Mouse (Mus musculus) heart, postnatal 36 days (tissue): ENCODE data around the gene Ren1. TPM values are rescaled to one million over a fixed set of nuclear protein-coding genes. Genes with fewer than 3 reads are reported as not detected.

Experiments used
- DNase-seq, 2 experiments: peaks; one replicate each; pipeline ENCODE4 v3.0.0; 2021 to 2022
- intact Hi-C: fragments of 180-260 bp; cut with DNase I; formaldehyde crosslinking; loops from one replicate; pipeline ENCODE4 v1.15.1; 2025
- total RNA-seq, 2 experiments: library from RNA; stranded (reverse); gene quantifications; 2 replicates each; pipeline ENCODE4 v1.2.3; 2021

Gene Ren1
- total RNA-seq, 2 experiments from 2014 or later, result 0.22 TPM; not detected in 1

DNA sequence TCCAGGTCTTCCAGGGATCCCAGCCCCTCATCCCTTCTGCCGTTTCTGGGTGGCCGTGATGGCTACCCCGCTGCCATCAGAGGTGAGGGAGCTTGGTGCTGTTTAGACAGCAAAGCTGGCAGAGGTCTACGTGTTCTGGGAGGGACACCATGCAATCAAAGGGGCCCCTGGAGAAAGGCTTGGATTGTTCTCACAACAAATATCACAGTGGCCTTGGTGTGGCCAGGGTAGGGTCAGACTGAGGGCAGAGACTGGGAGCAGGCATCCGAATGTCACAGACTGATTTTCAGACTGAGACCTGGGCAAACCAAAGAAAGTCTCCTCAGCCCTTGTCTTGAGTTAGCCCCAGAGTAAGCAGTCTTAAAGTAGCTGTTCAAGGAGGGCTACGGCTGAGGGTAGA is 21.1 kb downstream of the Ren1 start:
- no peak for DNase-seq
- intact Hi-C loops, result no loop called here

- DNase-seq, result no peak
- intact Hi-C loops, result no loop called here
Measured at GRCm38 (mm10) chr1:133372113-133372512, 21.8 kb downstream of the Ren1 start.

- intact Hi-C loops, result no loop called here
- no peak for DNase-seq
Measured at GRCm38 (mm10) chr1:133375696-133376346, 25.5 kb downstream of the Ren1 start.

DNA sequence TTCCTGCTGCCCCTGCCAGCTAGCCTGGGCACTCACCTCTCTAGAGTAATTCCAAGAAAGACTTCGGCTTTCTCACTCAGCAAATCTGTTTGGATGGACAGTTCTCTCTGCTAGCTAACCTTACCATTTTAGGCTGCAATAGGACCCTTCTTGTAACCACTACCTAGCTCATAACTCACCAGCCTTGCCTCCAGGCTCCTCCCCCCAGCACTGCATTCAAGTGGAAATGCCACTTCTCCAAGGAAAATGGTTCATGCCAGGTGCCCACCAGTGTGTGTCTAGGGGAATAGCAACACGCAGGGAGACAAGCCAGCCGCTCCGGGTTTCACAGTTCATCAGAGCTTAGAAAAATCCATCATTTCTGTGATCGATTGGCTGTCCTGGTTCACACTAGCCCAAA is 27.2 kb downstream of the Ren1 start:
- DNase-seq, result no peak
- intact Hi-C loops, result no loop called here

DNA sequence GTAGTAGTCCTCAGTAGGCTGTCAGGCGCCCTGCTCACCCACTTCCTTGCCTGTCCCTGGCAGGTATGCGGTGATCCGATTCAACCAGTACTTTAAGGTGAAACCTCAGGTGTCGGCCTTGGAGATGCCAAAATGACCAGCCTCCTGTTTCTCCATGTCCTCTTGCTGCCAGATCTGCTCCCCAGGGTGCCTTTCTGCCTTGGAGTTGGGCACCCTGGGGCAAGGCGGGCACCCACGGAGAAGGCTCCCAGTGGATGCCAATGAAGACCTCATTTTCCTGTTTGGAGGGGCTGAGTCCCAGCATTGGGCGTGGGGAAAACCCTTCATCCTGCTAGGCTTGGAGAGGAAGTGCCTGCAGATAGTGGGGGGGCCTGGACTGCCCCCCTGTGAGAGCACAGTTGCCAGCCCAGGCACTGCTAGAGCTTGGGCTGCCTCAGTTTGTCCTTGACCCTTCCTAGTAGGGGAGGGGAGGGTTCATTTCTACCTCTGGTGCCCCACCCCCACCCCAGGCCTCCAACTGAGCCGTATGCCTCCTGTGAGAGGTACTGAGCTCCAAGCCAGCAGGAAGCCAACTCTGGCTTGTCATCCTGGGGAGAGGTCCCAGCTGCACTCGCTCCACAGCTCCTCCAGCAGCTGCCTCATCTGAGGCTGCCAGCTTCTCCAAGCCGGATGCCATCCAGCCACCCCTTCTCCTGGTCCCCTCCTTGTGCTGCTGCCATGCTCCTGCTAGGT is 29.1 kb downstream of the Ren1 start:
- intact Hi-C loops, result no loop called here
- DNase-seq, result no peak

GRCm38 (mm10) chr1:133379986-133380320 is 29.6 kb downstream of the Ren1 start:
- intact Hi-C loops, result no loop called here
- DNase-seq, result no peak

GRCm38 (mm10) chr1:133380347-133381065 is 30.2 kb downstream of the Ren1 start:
- intact Hi-C loops, result no loop called here
- peak; percentile 55 to 66 for DNase-seq

DNA sequence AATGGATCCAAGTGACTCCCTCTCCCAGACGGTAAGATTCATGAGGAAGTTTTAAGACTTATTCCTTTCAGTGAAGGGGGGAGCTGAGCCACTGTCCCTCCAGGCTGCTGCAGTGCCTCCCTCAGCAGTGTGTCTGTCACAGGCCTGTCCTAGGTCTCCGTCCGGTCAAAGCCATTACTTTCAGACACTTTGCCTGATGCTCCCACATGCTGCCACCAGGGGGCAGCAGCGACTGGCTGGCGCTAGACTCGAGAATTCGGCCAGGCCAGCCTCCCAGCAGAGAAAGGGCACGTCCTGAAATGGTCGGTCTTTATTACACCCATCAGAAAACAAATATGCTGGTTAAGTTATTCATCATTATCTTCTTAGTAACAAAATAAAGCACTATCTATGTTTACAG is 31.7 kb downstream of the Ren1 start:
- intact Hi-C loops, result loop anchor here (1.0 to 2.0 kb wide), 3 partner anchors 41 to 228 kb away; partner anchors contain the start of gene Snrpe
- peak; percentile 46 for DNase-seq

GRCm38 (mm10) chr1:133382552-133383155 is 32.3 kb downstream of the Ren1 start:
- intact Hi-C loops, result loop anchor here (1.0 to 2.0 kb wide), 3 partner anchors 40 to 228 kb away; partner anchors contain the start of gene Snrpe
- no peak for DNase-seq

- intact Hi-C loops, result loop anchor here (2.0 kb wide), 2 partner anchors 40 to 66 kb away; no protein-coding TSS in a partner anchor
Measured at GRCm38 (mm10) chr1:133383157-133383783, 33.0 kb downstream of the Ren1 start.

DNA sequence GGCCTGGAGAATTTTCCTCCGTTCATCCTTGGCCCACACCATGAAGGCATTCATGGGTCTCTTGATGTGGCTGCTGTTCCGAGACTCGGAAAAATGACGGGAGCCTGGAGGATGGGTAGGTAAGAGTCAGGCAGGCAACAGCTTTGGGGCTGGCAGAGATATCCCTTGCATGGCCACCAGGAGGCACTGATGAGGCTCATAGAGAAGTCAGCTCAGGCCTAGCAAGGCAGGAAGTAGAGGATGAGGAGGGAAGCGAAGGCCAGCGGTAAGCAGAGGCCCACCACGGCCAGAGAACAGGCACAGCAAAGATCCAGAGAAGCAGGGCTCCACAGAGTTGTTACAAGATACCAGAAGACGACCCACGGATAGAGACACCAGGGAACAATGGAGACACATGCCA is 35.2 kb downstream of the Ren1 start:
- peak; percentile 75 to 83 for DNase-seq
- intact Hi-C loops, result loop anchor here (1.0 to 2.0 kb wide), 2 partner anchors 107 to 201 kb away; no protein-coding TSS in a partner anchor

More at GRCm38 (mm10) chr1:133383157-133383783, 33.0 kb downstream of the Ren1 start:
- no peak for DNase-seq

GRCm38 (mm10) chr1:133386209-133386608 is 35.9 kb downstream of the Ren1 start:
- no peak for DNase-seq
- intact Hi-C loops, result no loop called here

DNA sequence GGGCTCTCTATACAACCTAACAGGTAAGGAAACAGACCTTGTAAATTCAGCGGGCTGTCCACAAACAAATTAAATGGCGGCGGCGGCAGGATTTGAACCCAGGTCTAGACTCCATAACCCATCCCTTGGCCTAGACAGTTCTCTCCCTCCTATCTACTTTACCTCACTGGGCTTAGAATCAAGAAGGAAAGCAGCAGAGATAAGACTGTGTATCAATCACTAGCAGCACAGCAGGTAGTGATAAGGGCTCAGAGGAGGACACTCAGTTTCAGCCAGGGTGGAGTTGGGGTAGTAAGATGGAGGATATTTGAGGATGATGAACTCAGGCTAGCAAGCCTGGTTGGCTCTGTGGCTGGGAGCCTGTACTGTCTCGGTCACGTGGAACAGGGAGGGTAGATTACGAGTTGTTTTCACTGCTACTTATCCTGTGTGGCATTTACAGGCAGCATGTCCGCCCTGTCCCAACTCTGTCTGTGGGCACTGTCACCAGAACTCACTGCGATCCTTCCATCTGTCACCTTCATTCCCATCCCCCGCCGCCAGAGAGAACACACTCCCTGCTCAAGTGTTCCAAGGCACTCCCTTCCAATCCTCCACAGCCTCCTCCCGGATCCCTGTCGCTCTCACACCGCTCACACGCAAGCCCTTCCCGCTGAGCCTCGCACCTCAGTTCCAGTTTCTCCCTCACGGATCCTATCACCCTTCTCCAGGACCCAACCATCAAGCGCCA is 37.4 kb downstream of the Ren1 start:
- intact Hi-C loops, result no loop called here
- DNase-seq, result no peak

DNA sequence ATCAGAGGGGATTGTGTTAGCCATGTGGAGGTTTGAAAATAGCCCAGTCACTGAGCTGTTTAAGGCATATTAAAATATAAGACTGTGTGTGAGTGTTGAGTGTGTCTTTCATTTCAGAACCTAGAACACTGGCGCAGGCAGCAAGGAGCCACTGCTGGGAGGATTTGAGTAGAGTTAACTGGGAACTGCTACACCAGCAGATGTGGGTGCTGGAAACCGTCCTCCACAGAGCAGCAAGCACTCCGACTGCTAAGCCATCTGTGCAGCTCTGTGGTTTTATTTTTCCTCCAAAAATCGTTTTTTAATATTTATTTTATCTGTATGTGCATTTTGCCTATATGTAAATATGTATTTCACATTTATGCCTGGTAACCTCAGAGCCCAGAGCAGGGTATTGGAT is 44.4 kb downstream of the Ren1 start:
- intact Hi-C loops, result no loop called here

DNA sequence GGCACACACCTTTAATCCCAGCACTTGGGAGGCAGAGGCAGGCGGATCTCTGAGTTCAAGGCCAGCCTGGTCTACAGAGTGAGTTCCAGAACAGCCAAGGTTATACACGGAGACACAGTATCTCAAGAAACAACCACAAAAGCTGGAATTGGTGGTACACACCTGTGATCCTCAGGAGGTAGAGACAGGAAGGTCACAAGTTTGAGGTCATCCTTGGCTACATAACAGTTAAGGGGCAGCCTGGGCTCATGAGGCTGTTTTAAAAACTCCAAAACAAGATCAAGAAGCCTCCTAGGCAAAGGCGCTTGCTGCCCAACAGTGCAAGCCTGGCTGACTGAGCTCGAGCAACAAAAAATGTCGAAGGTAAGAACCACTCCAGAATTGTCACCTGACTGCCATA is 46.4 kb downstream of the Ren1 start:
- no peak for DNase-seq
- intact Hi-C loops, result no loop called here

More for the DNA sequence above, 44.4 kb downstream of the Ren1 start:
- no peak for DNase-seq

DNA sequence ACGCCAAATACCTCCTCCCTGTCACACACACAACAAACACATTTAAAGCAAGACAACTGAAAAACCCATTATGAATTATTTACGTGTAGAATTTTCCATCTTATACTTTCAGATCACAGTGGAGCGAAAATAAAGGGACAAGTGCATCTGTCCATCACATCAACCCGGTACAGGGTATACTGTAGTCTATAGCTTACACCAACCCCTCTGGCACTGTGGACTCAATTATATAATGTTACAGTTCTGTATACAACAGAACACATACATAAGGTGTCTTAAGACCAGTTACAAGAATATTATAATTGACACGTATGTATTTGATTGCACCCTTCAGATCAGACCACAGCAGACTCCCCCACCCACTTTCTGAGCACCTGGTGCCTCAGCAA is 46.8 kb downstream of the Ren1 start:
- no peak for DNase-seq
- intact Hi-C loops, result no loop called here

DNA sequence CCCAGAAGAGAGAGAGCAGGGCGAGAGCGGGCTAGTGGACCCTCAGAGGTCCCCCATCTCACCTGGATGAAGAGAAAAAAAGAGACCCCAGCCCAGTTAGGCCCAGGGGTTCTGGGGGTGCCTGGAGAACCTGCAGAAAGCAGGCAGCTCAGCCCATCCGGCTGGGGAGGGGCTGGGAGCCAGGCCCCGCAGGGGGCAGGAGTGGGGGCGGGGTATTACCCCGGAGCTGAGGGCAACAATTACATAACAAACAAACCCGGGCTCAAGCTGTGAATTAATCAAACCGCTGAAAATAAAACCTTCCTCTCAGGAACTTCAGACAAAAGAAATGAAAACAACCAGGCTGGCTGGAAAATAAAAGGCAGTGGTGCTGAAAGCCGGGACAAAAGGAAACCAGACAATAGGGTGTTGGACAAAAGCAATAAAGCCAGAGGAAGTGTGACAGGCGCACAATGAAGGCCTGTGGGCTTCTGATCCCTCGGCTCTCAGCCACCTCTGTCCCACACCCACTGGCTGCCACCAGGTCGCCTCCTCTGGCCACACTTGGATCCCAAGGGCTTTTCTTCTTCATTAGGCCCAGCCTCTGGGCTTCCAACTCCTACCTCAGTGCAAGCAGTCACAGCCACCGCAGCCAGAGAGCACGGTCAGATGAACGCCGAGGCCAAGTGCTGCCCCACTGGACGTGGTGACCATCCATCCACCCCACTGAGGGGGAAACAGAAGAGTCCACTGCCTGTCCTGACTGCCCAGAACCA is 47.4 kb downstream of the Ren1 start:
- intact Hi-C loops, result no loop called here

GRCm38 (mm10) chr1:133400014-133400725 is 49.9 kb downstream of the Ren1 start:
- no peak for DNase-seq

More for the DNA sequence above, 47.4 kb downstream of the Ren1 start:
- DNase-seq, result no peak

More at GRCm38 (mm10) chr1:133400014-133400725, 49.9 kb downstream of the Ren1 start:
- intact Hi-C loops, result no loop called here
